Mouse (Mus musculus) thymus, postnatal 14 days (tissue): ENCODE results near the gene Myof.

Experiments
- DNase-seq: peaks from one replicate; pipeline ENCODE4 v3.0.0; 2021

Myof gene

DNA sequence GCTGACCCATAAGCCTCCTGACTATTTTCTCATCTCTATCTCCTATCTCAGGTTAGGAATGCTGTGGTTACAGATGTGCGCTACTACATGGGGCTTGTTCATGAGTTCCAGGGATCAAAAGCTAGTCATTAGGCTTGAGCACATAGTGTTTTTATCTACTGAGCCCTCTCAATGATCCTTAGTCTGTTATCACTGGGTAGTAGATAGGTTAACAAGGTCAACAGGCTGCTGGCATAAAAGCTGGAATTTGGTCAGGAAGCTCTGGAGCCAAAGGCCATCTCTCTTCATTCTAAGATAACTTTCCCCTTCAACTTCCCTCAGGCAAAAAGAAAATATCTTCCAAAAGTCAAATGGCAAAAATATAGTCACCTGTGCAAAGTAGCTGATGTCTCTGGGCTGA lies 183.1 kb downstream of the Myof start:
- no peak for DNase-seq

GRCm38 (mm10) chr19:37858406-37859081 lies 184.8 kb downstream of the Myof start:
- DNase-seq: no peak

GRCm38 (mm10) chr19:37852056-37852455 lies 191.3 kb downstream of the Myof start:
- no peak for DNase-seq

GRCm38 (mm10) chr19:37851590-37852038 lies 191.8 kb downstream of the Myof start:
- DNase-seq: no peak
